Mouse (Mus musculus) CH12.LX (cell line): ENCODE results near the gene Slc25a48.

Experiments
- ELF1 ChIP-seq: IDR thresholded peaks from 2 replicates; pipeline ENCODE4 v1.6.1; 2014; ENCODE audit warnings: low read depth, mild to moderate bottlenecking, inconsistent platforms, low read length, improper control_type of control experiment
- EP300 ChIP-seq: IDR thresholded peaks from 2 replicates; pipeline ENCODE4 v1.6.1; 2011; ENCODE audit warnings: low read length, improper control_type of control experiment

- TF ChIP-seq EP300 (no peak), ELF1 (no peak)
Measured at GRCm38 (mm10) chr13:56397572-56397971, 40.6 kb upstream of the Slc25a48 start.
